Mouse (Mus musculus): ENCODE data around the gene Gmip.

Gene Gmip

DNA sequence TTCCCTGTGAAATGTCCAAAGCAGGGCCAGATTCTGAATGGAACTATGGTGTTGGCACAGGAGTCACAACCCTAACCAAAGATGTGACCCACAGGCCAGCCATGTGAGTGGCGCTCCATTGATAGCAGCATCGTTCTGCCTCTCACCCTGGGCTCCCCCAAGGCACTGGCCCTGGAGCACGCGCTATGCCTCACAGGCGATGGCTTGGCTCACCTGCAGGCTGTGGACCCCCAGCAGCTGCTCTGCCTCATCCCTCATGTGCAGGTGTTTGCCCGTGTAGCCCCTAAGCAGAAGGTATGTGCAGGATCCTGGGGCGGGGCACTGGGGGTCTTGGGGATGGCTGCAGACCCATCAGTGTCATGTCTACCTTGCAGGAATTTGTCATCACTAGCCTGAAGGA is 5.1 kb upstream of the Gmip start:
- no peak for DNase-seq (ENCODE audit: inconsistent ontology term)

DNA sequence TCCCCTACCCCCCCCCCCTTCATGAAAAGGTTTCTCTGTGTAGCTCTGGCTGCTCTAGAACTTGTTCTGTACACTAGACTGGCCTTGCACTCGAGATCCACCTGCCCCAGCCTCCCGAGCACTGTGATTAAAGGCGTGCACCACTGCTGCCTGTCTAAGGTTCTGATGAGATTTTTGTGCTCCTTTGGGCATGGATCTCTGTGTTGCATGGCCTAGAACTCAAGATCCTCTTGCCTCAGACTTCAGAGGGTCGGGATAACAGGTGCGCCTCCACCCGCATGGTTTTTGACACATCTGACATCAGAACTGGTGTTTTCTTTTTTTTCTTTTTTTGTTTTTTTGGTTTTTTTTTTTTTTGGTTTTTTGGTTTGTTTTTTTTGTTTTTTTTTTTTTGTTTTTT is 3.9 kb upstream of the Gmip start:
- DNase-seq (ENCODE audit: inconsistent ontology term): no peak

DNA sequence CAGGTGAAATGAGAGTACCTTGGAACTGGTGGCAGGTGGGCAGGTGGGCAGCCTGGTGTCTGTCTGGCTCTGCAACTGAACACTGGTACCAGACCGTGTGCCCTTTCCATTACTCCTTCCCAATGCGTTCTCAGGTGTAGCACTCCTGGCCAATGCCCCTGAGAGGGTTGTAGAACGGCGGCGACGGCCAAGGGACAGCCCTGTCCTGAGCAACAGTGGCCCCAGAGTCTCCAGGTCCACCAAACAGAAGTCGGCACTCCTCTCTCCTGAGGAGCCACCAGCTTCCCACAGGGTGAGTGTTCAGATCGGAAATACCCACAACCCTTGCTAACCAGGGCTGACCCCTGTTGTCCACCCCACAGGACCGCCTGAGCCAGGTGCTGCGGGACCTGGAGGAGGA is 3.4 kb upstream of the Gmip start:
- no peak for DNase-seq (ENCODE audit: inconsistent ontology term)

DNA sequence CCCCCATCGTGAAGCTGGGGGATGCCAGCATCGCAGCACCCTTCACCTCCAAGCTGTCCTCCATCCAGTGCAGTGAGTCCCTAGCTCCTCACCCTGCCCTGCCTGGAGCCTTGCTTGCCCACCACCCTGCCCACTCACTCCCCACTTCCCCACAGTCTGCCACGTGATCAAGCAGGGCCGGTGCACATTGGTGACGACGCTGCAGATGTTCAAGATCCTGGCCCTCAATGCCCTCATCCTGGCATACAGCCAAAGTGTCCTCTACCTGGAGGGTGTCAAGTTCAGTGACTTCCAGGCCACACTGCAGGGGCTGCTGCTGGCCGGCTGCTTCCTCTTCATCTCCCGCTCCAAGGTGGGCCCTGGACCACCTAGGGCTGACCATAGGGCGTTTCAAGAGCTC is 3.0 kb upstream of the Gmip start:
- DNase-seq (ENCODE audit: inconsistent ontology term): no peak

DNA sequence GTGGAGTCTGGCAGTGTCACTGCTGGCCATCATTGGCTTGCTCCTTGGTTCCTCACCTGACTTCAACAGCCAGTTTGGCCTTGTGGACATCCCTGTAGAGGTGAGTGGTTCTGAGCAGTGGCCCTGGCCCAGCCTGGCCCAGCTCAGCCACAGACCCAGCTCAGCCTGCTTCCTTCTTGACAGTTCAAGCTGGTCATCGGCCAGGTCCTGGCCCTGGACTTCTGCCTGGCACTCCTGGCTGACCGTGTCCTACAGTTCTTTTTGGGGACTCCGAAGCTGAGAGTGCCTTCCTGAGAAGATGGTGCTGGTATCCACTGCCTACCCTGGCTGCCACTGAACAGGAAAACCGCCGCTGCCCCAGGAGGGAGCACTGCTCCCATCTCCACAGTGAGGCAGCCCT is 1.2 kb upstream of the Gmip start:
- DNase-seq (ENCODE audit: inconsistent ontology term): no peak

DNA sequence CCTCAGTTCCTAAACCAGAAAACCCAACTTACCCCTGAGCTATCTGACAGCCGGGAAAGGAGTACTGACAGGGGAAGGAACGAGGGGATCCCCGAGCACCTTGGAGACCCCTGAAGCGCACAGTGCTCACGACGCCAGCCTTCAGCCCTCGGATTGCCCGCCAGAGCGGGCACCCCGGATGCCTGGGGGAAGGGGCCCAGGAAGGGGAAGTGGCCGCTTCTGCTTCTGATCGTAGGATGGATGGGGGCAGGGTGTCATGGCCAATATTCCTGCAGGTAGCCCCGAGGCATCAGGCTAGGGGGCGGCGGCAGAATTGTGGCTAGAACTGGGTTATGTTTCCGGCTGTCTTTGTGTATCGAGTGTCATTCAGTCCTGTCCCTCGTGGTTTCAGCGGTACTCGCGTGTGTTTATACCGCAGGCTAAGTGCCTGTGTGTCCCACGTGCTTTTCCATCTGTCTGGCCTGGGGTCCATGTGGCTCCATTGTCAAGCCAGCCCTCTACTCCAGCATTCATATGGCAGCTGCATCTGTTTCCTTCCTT is 455 bp downstream of the Gmip start:
- no peak for DNase-seq (ENCODE audit: inconsistent ontology term)

DNA sequence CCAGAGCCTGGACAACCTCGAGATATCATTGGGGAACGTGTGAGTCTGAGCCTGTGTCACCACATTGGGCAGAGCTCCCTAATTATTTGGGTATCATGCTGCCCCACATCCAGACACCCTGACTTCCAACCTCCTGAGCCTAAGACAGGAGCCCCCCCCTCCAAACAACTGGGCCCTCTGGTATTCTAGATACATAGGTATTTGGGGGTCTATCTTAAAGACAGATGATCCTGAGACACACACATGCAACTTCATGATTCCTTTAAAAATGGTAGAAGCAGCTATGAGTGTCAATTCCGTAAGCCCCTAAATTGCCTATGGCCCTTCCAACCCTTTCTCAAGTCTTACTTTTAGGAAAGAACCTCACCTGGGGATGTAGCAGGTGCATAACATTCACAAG is 1.3 kb downstream of the Gmip start:
- no peak for DNase-seq (ENCODE audit: inconsistent ontology term)

DNA sequence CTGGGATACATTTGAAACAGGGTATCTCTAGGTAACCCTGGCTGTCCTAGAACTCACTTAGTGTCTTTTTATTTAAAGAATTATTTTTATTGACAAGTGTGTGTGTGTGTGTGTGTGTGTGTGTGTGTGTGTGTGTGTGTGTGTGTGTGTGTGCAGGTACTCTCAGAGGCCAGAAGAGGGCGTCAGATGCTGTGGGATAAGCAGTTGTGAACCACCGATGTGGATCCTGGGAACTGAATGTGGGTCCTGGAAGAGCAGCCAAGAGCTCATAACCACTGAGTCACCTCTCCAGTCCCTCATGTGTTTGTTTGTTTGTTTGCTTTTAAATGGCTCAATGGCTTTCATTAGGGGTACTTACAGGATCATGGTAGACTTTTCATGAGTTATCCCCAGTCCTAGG is 6.4 kb downstream of the Gmip start:
- DNase-seq (ENCODE audit: inconsistent ontology term): no peak

DNA sequence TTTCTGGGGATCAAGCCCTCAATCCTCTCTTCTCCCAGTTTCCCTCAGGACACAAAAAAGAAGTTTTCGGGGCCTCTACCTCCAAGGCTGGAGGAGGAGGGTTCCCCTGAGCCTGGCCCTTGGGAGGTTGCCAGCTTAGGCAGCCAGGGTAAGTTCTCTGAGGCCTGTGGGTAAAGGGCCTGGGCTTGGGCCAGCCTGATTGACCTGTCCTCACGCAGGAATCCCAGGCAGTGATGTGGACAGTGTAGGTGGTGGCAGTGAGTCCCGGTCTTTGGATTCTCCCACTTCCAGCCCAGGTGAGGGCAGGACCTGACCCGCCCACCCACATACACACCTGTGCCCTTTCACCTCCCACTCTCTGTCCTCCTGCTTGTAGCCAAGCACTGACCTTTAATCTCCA is 6.9 kb downstream of the Gmip start:
- DNase-seq (ENCODE audit: inconsistent ontology term): no peak

DNA sequence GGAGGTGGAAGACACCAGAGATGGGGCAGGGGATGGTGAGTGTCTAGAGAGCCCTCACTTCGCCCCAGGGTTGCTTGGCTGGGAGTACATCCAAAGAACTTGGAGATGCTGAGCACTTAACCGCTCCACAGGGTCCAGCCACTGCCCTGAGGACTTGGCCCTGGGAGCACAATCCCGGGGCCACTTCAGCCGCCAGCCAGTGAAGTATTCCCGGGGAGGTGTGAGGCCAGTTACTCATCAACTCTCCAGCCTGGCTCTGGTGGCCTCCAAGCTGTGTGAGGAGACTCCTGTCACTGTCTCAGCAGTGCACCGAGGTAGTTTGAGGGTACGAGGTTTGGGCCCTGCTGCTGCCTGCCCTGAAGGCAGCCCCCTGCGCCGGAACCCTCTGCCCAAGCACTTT is 12.0 kb downstream of the Gmip start:
- no peak for DNase-seq (ENCODE audit: inconsistent ontology term)

DNA sequence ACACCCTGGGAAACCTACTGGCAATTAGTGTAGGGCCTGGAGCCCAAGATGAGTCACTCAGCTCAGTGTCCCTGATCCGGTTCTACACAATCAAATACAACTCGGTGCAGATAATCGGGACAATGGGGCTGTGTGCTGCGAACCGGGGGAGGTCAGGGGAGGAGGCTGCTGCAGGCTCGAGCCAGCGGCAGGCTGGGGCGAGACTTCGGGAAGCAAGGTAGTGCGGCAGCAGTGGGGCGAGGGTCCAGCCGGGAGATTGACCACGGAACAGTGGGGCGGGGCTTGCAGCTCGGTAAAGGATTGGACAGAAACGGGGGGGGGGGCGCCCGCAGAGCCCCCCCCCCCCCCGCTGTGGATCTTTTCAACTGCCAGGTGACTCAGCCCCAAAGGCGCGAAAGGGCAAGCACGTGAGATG is 13.5 kb downstream of the Gmip start:
- peak; percentile 84 for DNase-seq (ENCODE audit: inconsistent ontology term)

DNA sequence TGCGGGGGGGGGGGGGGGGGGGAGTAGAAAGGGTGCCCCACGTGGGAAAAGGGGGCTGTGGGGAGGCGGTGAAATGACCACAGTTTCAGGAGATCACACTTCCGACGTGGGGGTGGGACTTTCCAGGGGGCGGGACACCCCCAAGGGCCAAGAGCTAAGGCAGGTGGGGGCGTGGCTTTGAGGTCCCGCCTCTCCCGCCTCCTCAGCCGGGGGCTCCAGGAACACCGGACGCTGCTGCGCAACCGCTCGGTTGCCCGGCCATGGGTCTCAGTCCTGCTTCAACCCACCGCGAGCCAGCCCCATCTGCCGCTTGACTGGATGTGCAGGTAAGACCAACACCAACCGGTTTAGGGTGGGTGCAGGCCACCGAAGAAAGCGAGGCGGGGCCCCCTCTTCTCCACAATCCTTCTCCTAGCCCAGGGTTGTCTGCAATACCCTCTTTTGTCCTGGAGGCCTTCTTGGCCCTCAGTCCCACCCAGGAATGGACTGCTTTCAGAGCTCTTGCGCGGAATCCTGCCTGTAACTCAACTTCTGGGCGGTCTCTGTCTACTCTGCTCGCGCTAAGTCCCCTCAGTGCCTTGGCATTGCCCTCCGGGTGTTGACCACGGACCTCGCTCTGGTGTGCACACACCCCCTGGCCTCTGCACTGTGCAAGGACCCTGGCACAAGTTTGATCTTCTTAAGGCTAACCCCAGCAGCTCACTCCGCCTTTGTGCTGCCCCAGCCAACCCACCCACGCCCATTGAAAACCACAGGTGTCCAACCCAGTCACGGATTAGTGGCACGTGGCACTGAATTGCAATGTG is 14.1 kb downstream of the Gmip start, which contains the start of gene Lpar2:
Gene Lpar2, plus strand, starts transcription at position 44 of the 806 bp plus-strand sequence.
- peak; percentile 66 for DNase-seq (ENCODE audit: inconsistent ontology term)

DNA sequence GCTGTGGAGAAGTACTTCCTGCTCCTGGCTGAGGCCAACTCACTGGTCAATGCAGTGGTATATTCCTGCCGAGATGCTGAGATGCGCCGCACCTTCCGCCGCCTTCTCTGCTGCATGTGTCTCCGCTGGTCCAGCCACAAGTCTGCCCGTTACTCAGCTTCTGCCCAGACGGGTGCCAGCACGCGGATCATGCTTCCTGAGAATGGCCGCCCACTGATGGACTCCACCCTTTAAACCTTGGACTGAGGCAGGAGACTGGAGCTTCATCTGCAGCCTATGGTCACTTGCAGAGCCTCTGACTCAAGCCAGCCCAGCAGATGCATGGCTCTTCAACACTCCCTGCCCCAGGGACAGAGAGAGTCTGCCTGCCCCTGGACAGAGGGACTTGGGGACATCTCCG is 17.9 kb downstream of the Gmip start:
- DNase-seq (ENCODE audit: inconsistent ontology term): no peak

DNA sequence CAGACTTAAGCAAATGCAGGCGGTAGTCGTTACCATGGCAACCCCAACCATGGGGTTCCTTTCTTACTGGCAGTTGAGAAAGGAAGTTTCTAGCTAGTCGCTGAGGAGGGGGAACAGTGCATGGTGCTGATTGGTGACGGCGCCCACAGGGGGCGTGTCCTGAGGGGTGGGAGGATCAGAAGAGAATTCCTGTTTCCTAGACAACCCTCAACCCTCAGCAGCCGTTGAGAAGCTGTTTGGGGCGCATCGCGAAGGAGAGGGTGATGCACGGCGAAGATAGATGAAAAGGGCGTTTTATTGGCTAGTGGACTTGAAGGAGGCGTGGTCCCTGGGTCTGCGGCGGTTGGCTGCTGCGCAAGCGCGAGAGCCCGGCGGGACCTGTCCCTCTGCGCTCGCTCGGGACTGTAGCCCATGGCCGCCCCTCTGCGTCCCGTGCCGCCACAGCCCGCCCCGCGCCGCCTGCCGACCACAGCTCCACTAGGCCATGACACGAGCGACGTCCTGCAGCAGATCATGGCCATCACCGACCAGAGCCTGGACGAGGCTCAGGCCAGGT is 23.9 kb downstream of the Gmip start, which contains the start of gene Pbx4:
Gene Pbx4, plus strand, starts transcription at position 194 of the 556 bp plus-strand sequence.
- DNase-seq (ENCODE audit: inconsistent ontology term): peak; percentile 99

DNA sequence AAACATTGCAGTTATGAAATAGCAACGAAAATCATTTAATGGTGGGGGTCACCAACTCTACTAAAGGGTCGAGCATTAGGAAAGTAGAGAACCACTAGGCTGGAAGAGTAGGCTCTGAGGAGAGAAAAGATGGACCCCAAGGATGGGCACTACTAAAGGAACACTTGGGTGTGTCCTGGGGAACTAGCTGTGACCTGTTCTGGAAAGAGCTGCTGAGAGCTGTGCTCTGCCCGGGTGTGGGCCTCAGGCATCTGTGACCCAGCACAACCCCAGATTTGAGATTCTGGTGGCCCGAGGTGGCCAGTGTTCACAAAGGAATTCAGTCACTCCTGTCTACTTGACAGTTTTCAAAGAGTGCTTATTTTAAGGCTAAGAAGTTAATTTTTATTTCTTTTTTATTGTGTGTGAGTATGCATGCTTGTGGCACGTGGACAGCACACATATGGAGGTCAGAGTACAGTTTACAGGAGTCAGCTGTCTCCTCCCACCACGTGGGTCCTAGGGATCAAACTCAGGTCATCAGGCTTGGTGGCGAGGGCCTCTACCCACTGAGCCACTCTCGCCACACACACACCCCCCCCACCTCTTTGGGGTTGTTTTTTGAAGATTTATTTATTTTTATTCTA is 28.7 kb downstream of the Gmip start:
- DNase-seq (ENCODE audit: inconsistent ontology term): no peak

DNA sequence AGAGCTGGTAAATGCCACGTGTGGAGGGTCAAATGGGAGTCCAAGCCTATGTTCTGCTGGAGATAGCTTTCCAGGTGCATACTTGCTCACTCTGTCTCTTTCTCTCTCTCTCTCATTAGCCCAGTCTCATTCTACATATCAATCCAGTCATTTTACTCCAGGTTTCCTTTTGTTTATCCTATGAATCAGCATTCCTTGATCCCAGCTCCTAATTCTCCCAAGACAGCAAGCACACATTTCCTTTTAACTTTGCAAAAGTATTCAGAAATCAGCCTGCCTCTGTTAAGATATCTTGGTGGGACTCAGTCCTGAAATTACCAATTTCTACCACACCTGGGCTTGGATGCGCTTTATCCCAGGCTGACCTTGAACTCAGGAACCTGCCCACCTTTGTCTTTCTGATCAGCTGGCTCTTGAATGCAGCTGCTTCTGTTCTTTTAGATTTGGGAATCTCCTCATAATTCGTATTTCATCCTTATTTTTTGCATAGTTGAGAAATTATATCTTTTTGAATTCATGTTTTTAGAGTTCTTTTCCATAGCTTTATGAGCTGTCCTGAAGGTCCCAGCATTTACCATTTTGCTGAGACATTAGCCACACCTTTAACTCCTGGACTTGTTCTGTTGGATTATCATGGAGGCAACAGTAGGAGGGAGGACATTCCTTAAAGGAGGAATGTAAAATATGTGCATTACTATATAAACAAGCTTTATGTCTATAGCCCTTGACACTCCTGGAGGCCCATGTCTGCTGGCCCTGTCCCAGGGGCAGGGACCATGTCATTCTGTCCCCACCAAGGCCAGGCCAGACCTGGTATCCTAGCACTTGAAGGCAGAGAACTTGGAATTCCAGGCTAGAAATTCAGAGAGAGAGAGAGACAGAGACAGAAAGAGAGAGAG is 38.9 kb downstream of the Gmip start:
- no peak for DNase-seq (ENCODE audit: inconsistent ontology term)

DNA sequence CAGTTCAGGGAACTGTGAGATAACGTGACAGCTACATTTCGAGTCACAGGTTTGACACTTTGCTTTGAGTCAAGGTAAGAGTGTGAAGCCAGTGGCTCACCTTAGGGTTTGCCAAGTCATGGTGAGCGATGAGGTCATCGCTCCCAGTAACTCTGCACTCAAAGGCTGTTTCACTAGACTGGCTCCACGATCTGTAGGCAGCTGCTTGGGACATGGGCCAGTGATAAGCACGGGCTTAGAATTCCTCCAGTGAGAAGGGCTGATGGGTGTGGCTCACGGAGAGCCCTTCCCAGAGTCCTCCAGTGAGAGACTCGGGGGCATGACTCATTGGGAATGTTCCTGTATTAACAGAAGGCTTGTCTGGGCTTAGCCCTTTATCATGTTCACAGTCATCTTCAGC is 40.5 kb downstream of the Gmip start:
- peak; percentile 78 for DNase-seq (ENCODE audit: inconsistent ontology term)

DNA sequence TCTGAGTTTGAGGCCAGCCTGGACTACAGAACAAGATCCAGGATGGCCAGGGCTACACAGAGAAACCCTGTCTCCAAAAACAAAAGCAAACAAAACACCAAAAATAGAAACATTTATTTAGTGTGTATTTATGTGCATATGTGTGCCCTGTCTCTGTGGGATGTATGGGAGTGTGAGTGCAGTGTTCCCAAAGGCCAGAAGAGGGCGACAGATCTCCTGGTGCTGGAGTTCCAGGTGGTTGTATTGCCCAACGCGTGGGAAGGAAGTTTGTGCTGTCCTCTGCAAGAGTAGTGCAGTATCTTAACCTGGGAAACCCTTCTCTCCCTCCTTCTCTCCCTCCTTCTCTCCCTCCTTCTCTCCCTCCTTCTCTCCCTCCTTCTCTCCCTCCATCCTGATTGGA is 41.4 kb downstream of the Gmip start:
- DNase-seq (ENCODE audit: inconsistent ontology term): no peak

DNA sequence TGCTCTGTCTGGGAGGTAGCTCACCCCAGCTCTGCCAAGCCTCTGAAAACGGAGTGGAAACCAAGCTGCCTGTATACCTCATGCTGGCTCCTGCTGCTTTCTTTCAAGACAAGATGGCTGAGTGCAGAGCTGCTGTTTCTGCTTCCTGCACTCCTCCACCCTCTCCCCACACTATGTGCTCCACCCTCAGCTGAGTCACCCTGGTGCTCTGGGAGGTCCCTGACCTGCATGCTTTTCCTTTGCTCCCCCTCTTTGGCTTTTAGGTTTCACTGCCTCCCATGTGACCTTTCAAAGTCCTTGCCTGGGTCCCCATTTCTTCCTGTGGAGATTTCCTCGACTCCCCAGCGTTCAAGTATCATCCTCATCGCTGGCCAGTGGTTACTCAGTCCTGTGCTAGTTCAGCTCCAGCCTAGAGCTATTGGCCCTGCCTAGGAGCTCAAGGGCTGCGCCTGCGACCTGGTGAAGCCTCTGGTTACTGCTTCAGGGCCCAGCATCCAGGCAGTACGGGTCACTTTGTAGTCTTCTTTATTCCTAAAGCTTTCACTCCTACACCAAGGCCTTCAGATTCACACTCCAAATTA is 42.5 kb downstream of the Gmip start:
- DNase-seq (ENCODE audit: inconsistent ontology term): no peak

DNA sequence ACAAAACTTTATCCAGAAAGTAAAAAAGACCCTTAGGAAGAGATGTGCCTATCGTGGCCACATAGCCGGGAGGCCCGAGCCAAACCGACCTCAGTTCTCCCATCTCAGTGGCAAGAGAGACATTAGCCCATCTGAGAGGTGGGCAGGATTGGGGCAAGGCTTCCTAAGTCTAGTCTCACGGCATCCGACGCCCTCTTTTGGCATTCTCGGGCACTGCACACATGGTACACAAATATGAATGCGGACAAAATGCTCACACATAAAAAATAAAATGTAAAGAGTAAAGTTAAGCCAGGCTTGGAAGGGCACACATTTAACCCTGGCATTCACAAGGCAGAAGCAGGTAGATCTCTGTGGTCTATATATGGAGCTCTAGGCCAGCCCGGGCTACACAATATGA is 45.4 kb downstream of the Gmip start:
- DNase-seq (ENCODE audit: inconsistent ontology term): no peak

DNA sequence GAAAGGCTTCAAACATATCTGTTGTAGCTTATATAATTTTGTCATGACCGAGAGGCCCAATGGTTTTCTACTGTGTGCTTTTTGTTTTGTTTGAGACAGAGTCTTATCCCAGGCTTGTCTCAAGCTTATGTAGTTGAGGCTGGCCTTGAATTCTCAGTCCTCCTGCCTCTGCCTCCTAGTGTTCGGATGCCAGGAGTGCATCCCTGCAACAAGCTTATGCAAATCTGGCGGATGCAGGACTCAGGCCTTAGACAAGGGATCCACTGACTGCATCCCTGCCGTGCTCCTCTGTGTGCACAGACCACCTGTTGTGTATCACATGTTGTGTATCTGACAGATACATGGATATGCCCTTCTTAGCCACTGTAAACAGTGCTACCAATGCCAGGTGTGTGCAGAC is 52.3 kb downstream of the Gmip start:
- DNase-seq (ENCODE audit: inconsistent ontology term): no peak
